Mouse (Mus musculus): ENCODE data around the gene Bmper. TPM values are rescaled to one million over a fixed set of nuclear protein-coding genes. Genes with fewer than 3 reads are reported as not detected.

The Bmper gene
- polyA plus RNA-seq, 1 experiment from 2014 or later = 13.4 TPM

GRCm38 (mm10) chr9:23205304-23205703, 17.6 kb upstream of the Bmper start:
- WGBS = 27% methylated on average over 3 of the region's 3 CpGs
- no peaks in the 10 kb centered on the region for H3K27me3 ChIP-seq (ENCODE audit: insufficient read depth, low read length)
- no peak overlapping the region for H3K27ac ChIP-seq
- no peak overlapping the region for H3K9ac ChIP-seq (ENCODE audit: low read depth, low read length)
- H3K9me3 ChIP-seq (replicated peaks; ENCODE audit: low read length) = no peaks in the 10 kb centered on the region
- ATAC-seq (replicated peaks; ENCODE audit: low FRiP score, low read depth) (no peak), DNase-seq (ENCODE audit: low spot score) (no peak)
- no peak for TF ChIP-seq CTCF (IDR thresholded peaks at IDR 0.05; ENCODE audit: low read depth)
- no peak overlapping the region for H3K4me2 ChIP-seq (ENCODE audit: low read length)
- no peaks in the 10 kb centered on the region for H3K36me3 ChIP-seq (ENCODE audit: insufficient read depth, low read length)
- H3K4me1 ChIP-seq (replicated peaks; ENCODE audit: insufficient read depth, low read length) = no peaks in the 10 kb centered on the region
- no peak overlapping the region for H3K4me3 ChIP-seq (replicated peaks; ENCODE audit: low read depth, low read length)

DNA sequence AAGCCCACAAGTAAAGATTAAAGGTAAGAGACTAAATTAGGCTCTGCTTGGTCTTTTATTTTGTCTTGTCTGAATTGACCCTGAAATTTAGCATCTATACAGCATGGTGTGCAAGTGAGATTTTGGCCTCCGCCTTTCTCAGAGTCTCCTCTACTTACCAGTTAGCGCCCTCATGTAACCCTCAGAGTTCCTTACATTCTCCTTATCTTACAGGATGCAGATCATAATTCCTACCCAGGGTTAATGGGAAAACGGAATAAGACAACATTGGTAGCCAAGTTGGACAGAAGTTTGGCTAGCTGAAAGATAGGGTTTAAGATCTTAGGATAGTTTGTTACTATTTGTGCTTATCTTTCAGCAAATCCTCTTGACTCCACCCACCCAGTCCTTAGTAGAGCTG, 17.1 kb upstream of the Bmper start:
- no peak overlapping the region for H3K9ac ChIP-seq (ENCODE audit: low read depth, low read length)
- TF ChIP-seq CTCF (IDR thresholded peaks at IDR 0.05; ENCODE audit: low read depth) = no peak
- H3K27ac ChIP-seq = no peak overlapping the region
- no peak for ATAC-seq (replicated peaks; ENCODE audit: low FRiP score, low read depth)
- 77% methylated on average over 3 of the region's 3 CpGs for WGBS
- no peak overlapping the region for H3K4me2 ChIP-seq (ENCODE audit: low read length)
- H3K9me3 ChIP-seq (replicated peaks; ENCODE audit: low read length) = no peaks in the 10 kb centered on the region
- no peaks in the 10 kb centered on the region for H3K4me1 ChIP-seq (replicated peaks; ENCODE audit: insufficient read depth, low read length)
- DNase-seq (ENCODE audit: low spot score) = no peak
- H3K27me3 ChIP-seq (ENCODE audit: insufficient read depth, low read length) = no peaks in the 10 kb centered on the region
- H3K4me3 ChIP-seq (replicated peaks; ENCODE audit: low read depth, low read length) = no peak overlapping the region
- H3K36me3 ChIP-seq (ENCODE audit: insufficient read depth, low read length) = no peaks in the 10 kb centered on the region

DNA sequence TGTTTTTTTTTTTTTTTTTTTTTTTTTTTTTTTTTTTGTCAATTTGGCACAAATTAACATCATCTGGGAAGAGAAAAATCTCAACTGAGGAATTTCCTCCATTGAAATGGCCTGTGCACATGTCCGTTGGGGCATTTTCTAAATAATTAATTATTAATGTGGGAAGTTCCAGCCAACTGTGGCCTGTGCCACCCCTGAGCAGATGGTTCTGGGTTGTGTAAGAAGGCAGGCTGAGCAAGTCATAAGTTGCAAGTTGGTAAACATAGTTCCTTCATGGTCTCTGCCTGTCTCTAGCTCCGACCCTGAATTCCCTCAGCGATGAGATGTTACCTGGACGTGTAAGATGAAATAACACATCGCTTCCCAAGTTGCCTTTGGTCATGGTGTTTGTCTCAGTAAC, 16.7 kb upstream of the Bmper start:
- WGBS = 84% methylated on average over 5 of the region's 5 CpGs
- Histone ChIP-seq H3K27me3 (ENCODE audit: insufficient read depth, low read length) (no peaks in the 10 kb centered on the region), H3K9ac (ENCODE audit: low read depth, low read length) (no peak overlapping the region), H3K4me2 (ENCODE audit: low read length) (no peak overlapping the region), H3K4me1 (replicated peaks; ENCODE audit: insufficient read depth, low read length) (no peaks in the 10 kb centered on the region), H3K9me3 (replicated peaks; ENCODE audit: low read length) (no peaks in the 10 kb centered on the region), H3K27ac (no peak overlapping the region), H3K4me3 (replicated peaks; ENCODE audit: low read depth, low read length) (no peak overlapping the region), H3K36me3 (ENCODE audit: insufficient read depth, low read length) (no peaks in the 10 kb centered on the region)
- ATAC-seq (replicated peaks; ENCODE audit: low FRiP score, low read depth) (no peak), DNase-seq (ENCODE audit: low spot score) (no peak)
- TF ChIP-seq CTCF (IDR thresholded peaks at IDR 0.05; ENCODE audit: low read depth) = no peak

- DNase-seq (ENCODE audit: low spot score) (peak; percentile 90), ATAC-seq (replicated peaks; ENCODE audit: low FRiP score, low read depth) (peak; percentile 61)
- no peaks in the 10 kb centered on the region for H3K27me3 ChIP-seq (ENCODE audit: insufficient read depth, low read length)
- H3K4me1 ChIP-seq (replicated peaks; ENCODE audit: insufficient read depth, low read length) = no peaks in the 10 kb centered on the region
- peak; percentile 96 for TF ChIP-seq CTCF (IDR thresholded peaks at IDR 0.05; ENCODE audit: low read depth)
- no peaks in the 10 kb centered on the region for H3K9me3 ChIP-seq (replicated peaks; ENCODE audit: low read length)
- H3K36me3 ChIP-seq (ENCODE audit: insufficient read depth, low read length) = no peaks in the 10 kb centered on the region
- H3K4me2 ChIP-seq (ENCODE audit: low read length) = no peak overlapping the region
- H3K4me3 ChIP-seq (replicated peaks; ENCODE audit: low read depth, low read length) = no peak overlapping the region
- 6% methylated on average over 11 of the region's 11 CpGs for WGBS
- H3K27ac ChIP-seq = no peak overlapping the region
- H3K9ac ChIP-seq (ENCODE audit: low read depth, low read length) = no peak overlapping the region
Measured at GRCm38 (mm10) chr9:23212303-23212702, 10.6 kb upstream of the Bmper start.

GRCm38 (mm10) chr9:23219754-23220153, 3.1 kb upstream of the Bmper start:
- ATAC-seq (replicated peaks; ENCODE audit: low FRiP score, low read depth) (no peak), DNase-seq (ENCODE audit: low spot score) (no peak)
- Histone ChIP-seq H3K4me2 (ENCODE audit: low read length) (no peak overlapping the region), H3K36me3 (ENCODE audit: insufficient read depth, low read length) (no peaks in the 10 kb centered on the region), H3K9me3 (replicated peaks; ENCODE audit: low read length) (no peaks in the 10 kb centered on the region), H3K4me1 (replicated peaks; ENCODE audit: insufficient read depth, low read length) (0 out of 2 replicates have a peak, but pooled peaks cover 4% of the 10 kb centered on the region), H3K9ac (ENCODE audit: low read depth, low read length) (no peak overlapping the region), H3K27ac (no peak overlapping the region), H3K27me3 (ENCODE audit: insufficient read depth, low read length) (peaks cover 5% of the 10 kb centered on the region; the same call in 1 of the 2 replicates), H3K4me3 (replicated peaks; ENCODE audit: low read depth, low read length) (no peak overlapping the region)
- 39% methylated on average over 3 of the region's 3 CpGs for WGBS
- TF ChIP-seq CTCF (IDR thresholded peaks at IDR 0.05; ENCODE audit: low read depth) = peak; percentile 51; the same call in 1 of the 2 replicates

- no peak for TF ChIP-seq CTCF (IDR thresholded peaks at IDR 0.05; ENCODE audit: low read depth)
- Histone ChIP-seq H3K4me3 (replicated peaks; ENCODE audit: low read depth, low read length) (peak overlapping the region; percentile 69), H3K9ac (ENCODE audit: low read depth, low read length) (no peak overlapping the region), H3K36me3 (ENCODE audit: insufficient read depth, low read length) (no peaks in the 10 kb centered on the region), H3K4me2 (ENCODE audit: low read length) (peak overlapping the region; percentile 99), H3K9me3 (replicated peaks; ENCODE audit: low read length) (no peaks in the 10 kb centered on the region), H3K4me1 (replicated peaks; ENCODE audit: insufficient read depth, low read length) (0 out of 2 replicates have a peak, but pooled peaks cover 4% of the 10 kb centered on the region), H3K27me3 (ENCODE audit: insufficient read depth, low read length) (peaks cover 5% of the 10 kb centered on the region; the same call in 1 of the 2 replicates), H3K27ac (no peak overlapping the region)
- DNase-seq (ENCODE audit: low spot score) (no peak), ATAC-seq (replicated peaks; ENCODE audit: low FRiP score, low read depth) (no peak; the same call in 1 of the 2 replicates)
- 16% methylated on average over 5 of the region's 5 CpGs for WGBS
Measured at GRCm38 (mm10) chr9:23221976-23222375, 900 bp upstream of the Bmper start.

GRCm38 (mm10) chr9:23222492-23222840, 410 bp upstream of the Bmper start:
- peak; percentile 67 for DNase-seq (ENCODE audit: low spot score)
- WGBS = 1% methylated on average over 26 of the region's 26 CpGs
- peak; percentile 53 for ATAC-seq (replicated peaks; ENCODE audit: low FRiP score, low read depth)
- peak overlapping the region; percentile 69 for H3K4me3 ChIP-seq (replicated peaks; ENCODE audit: low read depth, low read length)
- H3K27me3 ChIP-seq (ENCODE audit: insufficient read depth, low read length) = peaks cover 5% of the 10 kb centered on the region; the same call in 1 of the 2 replicates
- H3K9me3 ChIP-seq (replicated peaks; ENCODE audit: low read length) = no peaks in the 10 kb centered on the region
- H3K9ac ChIP-seq (ENCODE audit: low read depth, low read length) = peak overlapping the region; percentile 74
- no peak for TF ChIP-seq CTCF (IDR thresholded peaks at IDR 0.05; ENCODE audit: low read depth)
- H3K27ac ChIP-seq = peak overlapping the region; percentile 64
- 0 out of 2 replicates have a peak, but pooled peaks cover 4% of the 10 kb centered on the region for H3K4me1 ChIP-seq (replicated peaks; ENCODE audit: insufficient read depth, low read length)
- peak overlapping the region; percentile 99 for H3K4me2 ChIP-seq (ENCODE audit: low read length)
- H3K36me3 ChIP-seq (ENCODE audit: insufficient read depth, low read length) = no peaks in the 10 kb centered on the region
